Mouse (Mus musculus) thymus, adult 2 months (tissue): ENCODE measurements at regions not wholly inside any gene's neighbourhood (a gene's known extent, or its start where the extent isn't known, plus 50 kb on each side); places are given as distances from the start of the nearest gene placed in this dataset.

Experiments used
- CTCF ChIP-seq: fragments of 200-500 bp; IDR thresholded peaks from 2 replicates; pipeline ENCODE4 v1.5.1; 2012; ENCODE audit warnings: mild to moderate bottlenecking, control low read depth, low read length, moderate library complexity, borderline replicate concordance; ENCODE audit not compliant: control insufficient read depth, poor library complexity, insufficient read depth; ENCODE audit errors: extremely low read depth
- POLR2A ChIP-seq: fragments of 200-500 bp; IDR thresholded peaks from 2 replicates; pipeline ENCODE4 v1.6.1; 2012; ENCODE audit warnings: mild to moderate bottlenecking, low read length, control low read depth, moderate library complexity; ENCODE audit not compliant: control insufficient read depth, poor library complexity, insufficient read depth; ENCODE audit errors: extremely low read depth

GRCm38 (mm10) chr6:53126776-53127175, 58.3 kb upstream of the Jazf1 start:
- no peak for TF ChIP-seq POLR2A
- no peak for TF ChIP-seq CTCF
